Mouse (Mus musculus): Measurements from ENCODE around the gene Ttc26. TPM values are rescaled to one million over a fixed set of nuclear protein-coding genes. Genes with fewer than 3 reads are reported as not detected.

Gene Ttc26
- 2.6 and 2.8 TPM in 2 replicates for polyA plus RNA-seq (2015; fragmentation: Nextera tagmentation; extraction: Ambion mirVana)

DNA sequence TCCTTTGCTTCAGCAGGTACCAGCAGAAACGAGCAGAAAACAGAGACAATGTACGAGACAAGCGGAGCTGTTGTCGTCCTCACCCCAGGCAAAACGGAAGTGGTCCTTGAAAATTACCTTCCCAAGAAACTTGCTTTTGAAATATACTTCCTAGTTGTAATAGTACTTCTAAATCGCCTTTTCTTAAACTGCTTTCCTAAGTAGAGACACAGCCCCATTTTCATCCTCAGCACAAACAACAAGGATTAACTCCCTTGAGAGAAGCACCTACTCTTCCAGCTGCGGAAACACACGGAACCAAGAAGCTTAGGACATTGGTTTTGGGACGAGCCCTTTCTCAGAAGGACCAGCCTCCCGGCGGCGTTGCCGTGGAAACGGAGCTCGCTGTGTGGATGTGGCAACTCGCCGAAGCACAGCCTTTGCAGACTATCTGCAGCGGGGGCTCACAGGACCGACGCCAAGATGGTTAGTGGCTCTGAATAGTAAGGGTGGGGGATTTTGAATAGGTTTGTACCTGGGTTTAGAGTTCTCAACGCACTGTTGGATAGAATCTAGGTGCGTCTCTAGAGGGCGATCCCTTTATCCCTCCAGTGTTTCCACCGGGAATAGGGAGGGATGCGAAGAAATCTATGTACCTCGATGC, at the start of gene Ttc26:
Gene Ttc26, plus strand, starts transcription at position 341 of the 643 bp plus-strand sequence.
- 0% methylated on average over 26 of the region's 26 CpGs for WGBS

DNA sequence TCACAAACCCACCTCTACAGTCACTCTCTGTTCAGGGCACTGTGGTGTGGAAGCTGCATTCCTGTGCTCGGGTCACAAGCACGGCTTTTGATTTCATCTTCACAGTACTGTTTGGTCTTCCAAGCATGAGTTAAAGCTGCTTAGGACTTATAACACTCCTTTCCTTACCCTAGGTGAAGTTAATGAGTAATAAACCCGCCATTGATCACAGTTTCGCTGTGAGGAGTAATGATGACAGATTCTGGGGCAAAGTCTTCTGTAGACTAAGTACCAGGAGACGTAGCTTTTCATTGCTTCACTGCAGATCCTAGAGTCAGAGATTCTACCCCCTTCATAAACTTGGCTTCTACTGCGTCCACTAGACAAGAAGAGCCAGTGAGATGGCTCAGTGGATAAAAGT, 46.0 kb upstream of the Ttc26 start:
- Histone ChIP-seq H3K4me3 (ENCODE audit: low read length) (no peak overlapping the region), H3K4me2 (ENCODE audit: low read depth, low read length) (no peak overlapping the region), H3K27me3 (ENCODE audit: control insufficient read depth, insufficient read depth, low read length) (no peaks in the 10 kb centered on the region), H3K4me1 (ENCODE audit: control insufficient read depth, insufficient read depth, low read length) (no peaks in the 10 kb centered on the region), H3K36me3 (ENCODE audit: control insufficient read depth, insufficient read depth) (peaks cover 8% of the 10 kb centered on the region; the same call in 1 of the 2 replicates), H3K9me3 (replicated peaks; ENCODE audit: control insufficient read depth, low read length) (no peaks in the 10 kb centered on the region), H3K27ac (ENCODE audit: low read length) (no peak overlapping the region), H3K9ac (ENCODE audit: low read length) (no peak overlapping the region)
- WGBS: 80% methylated on average over 6 of the region's 6 CpGs
- no peak for ATAC-seq (replicated peaks; ENCODE audit: extremely low read depth, insufficient read depth, low FRiP score)

More for the DNA sequence above, at the start of gene Ttc26:
- Histone ChIP-seq H3K36me3 (ENCODE audit: control insufficient read depth, insufficient read depth) (no peaks in the 10 kb centered on the region), H3K27ac (ENCODE audit: low read length) (0 out of 2 replicates have a peak within 1 kb of the TSS, but pooled peaks have one; percentile 15), H3K9me3 (replicated peaks; ENCODE audit: control insufficient read depth, low read length) (no peaks in the 10 kb centered on the region), H3K9ac (ENCODE audit: low read length) (peak within 1 kb of the TSS; percentile 77), H3K4me1 (ENCODE audit: control insufficient read depth, insufficient read depth, low read length) (peaks cover 8% of the 10 kb centered on the region; the same call in 1 of the 2 replicates), H3K27me3 (ENCODE audit: control insufficient read depth, insufficient read depth, low read length) (no peaks in the 10 kb centered on the region), H3K4me2 (ENCODE audit: low read depth, low read length) (peak within 1 kb of the TSS; percentile 69), H3K4me3 (ENCODE audit: low read length) (peak within 1 kb of the TSS; percentile 71)
- peak; percentile 82 for ATAC-seq (replicated peaks; ENCODE audit: extremely low read depth, insufficient read depth, low FRiP score)

DNA sequence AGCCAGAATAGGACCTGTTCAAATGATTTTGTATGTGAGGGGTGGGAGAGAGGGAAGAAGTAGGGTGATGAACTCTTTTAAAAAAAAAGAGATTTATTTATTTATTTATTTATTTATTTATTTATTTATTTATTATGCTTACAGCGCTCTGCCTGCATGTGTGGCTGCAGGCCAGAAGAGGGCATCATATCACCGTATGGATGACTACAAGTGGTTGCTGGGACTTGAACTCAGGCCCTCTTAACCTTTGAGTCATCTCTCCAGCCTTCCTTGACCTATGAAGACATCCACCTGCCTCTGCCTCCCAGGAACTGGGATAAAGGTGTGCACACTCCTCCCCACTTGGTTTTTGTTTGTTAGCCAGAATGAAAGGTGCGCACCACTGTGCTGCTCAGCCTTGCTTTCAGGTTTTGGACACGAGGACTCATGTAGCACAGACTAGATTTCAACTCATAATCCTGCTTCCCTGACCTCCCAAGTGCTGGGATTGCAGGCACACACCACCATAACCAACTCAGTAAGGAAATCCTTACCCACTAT, 44.0 kb upstream of the Ttc26 start:
- H3K9me3 ChIP-seq (replicated peaks; ENCODE audit: control insufficient read depth, low read length): no peaks in the 10 kb centered on the region
- 0 out of 2 replicates have a peak, but pooled peaks cover 4% of the 10 kb centered on the region for H3K36me3 ChIP-seq (ENCODE audit: control insufficient read depth, insufficient read depth)
- no peaks in the 10 kb centered on the region for H3K27me3 ChIP-seq (ENCODE audit: control insufficient read depth, insufficient read depth, low read length)
- H3K4me3 ChIP-seq (ENCODE audit: low read length): no peak overlapping the region
- WGBS: 88% methylated on average over 4 of the region's 4 CpGs
- no peak overlapping the region for H3K4me2 ChIP-seq (ENCODE audit: low read depth, low read length)
- H3K4me1 ChIP-seq (ENCODE audit: control insufficient read depth, insufficient read depth, low read length): peaks cover 8% of the 10 kb centered on the region
- H3K27ac ChIP-seq (ENCODE audit: low read length): no peak overlapping the region
- ATAC-seq (replicated peaks; ENCODE audit: extremely low read depth, insufficient read depth, low FRiP score): no peak
- no peak overlapping the region for H3K9ac ChIP-seq (ENCODE audit: low read length)

DNA sequence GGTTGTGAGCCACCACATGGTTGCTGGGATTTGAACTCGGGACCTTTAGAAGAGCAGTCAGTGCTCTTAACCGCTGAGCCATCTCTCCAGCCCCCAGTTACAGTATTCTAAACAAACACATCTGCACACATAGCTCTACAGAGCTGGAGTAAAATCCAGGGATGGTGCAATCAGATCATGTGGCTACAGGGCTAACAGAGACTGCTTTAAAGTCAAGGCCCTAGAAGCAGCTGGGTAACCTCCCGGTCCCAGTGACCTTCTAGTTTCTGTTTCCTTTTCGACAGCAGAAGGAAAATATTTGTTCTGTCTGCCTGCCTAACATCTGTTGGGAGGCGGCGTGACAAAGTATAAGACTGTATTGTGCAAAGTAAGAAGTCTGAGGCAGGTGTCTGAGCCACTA, 43.3 kb upstream of the Ttc26 start:
- Histone ChIP-seq H3K36me3 (ENCODE audit: control insufficient read depth, insufficient read depth) (0 out of 2 replicates have a peak, but pooled peaks cover 4% of the 10 kb centered on the region), H3K27me3 (ENCODE audit: control insufficient read depth, insufficient read depth, low read length) (no peaks in the 10 kb centered on the region)
- WGBS: 78% methylated on average over 6 of the region's 6 CpGs

DNA sequence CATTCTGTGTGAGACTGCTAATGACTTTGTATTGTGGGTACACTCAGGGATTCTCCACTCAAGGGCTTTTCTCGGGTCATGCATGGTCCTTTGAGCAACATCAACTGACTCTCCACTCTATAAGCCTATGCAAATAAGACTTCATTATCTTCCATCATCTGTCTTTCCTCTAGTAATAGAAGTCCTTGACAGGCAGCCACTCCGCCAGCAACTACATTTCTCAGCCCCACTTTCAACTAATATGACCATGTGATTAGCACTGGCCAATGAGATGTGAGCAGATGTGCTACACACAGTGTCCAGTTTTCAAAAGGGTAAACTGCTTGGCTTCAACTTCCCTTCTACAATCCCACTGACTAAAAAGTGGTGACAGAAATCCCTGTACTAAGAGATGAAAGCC, 42.2 kb upstream of the Ttc26 start:
- H3K9me3 ChIP-seq (replicated peaks; ENCODE audit: control insufficient read depth, low read length): no peaks in the 10 kb centered on the region
- H3K27me3 ChIP-seq (ENCODE audit: control insufficient read depth, insufficient read depth, low read length): no peaks in the 10 kb centered on the region
- H3K4me3 ChIP-seq (ENCODE audit: low read length): no peak overlapping the region
- H3K4me2 ChIP-seq (ENCODE audit: low read depth, low read length): no peak overlapping the region
- H3K9ac ChIP-seq (ENCODE audit: low read length): no peak overlapping the region
- 64% methylated on average over 2 of the region's 2 CpGs for WGBS
- no peak for ATAC-seq (replicated peaks; ENCODE audit: extremely low read depth, insufficient read depth, low FRiP score)
- peaks cover 15% of the 10 kb centered on the region for H3K4me1 ChIP-seq (ENCODE audit: control insufficient read depth, insufficient read depth, low read length)
- no peak overlapping the region for H3K27ac ChIP-seq (ENCODE audit: low read length)
- H3K36me3 ChIP-seq (ENCODE audit: control insufficient read depth, insufficient read depth): no peaks in the 10 kb centered on the region

More for the DNA sequence above, 43.3 kb upstream of the Ttc26 start:
- H3K9me3 ChIP-seq (replicated peaks; ENCODE audit: control insufficient read depth, low read length): no peaks in the 10 kb centered on the region
- no peak overlapping the region for H3K4me2 ChIP-seq (ENCODE audit: low read depth, low read length)
- H3K9ac ChIP-seq (ENCODE audit: low read length): no peak overlapping the region
- H3K4me3 ChIP-seq (ENCODE audit: low read length): no peak overlapping the region
- peaks cover 10% of the 10 kb centered on the region for H3K4me1 ChIP-seq (ENCODE audit: control insufficient read depth, insufficient read depth, low read length)
- ATAC-seq (replicated peaks; ENCODE audit: extremely low read depth, insufficient read depth, low FRiP score): no peak
- H3K27ac ChIP-seq (ENCODE audit: low read length): no peak overlapping the region

DNA sequence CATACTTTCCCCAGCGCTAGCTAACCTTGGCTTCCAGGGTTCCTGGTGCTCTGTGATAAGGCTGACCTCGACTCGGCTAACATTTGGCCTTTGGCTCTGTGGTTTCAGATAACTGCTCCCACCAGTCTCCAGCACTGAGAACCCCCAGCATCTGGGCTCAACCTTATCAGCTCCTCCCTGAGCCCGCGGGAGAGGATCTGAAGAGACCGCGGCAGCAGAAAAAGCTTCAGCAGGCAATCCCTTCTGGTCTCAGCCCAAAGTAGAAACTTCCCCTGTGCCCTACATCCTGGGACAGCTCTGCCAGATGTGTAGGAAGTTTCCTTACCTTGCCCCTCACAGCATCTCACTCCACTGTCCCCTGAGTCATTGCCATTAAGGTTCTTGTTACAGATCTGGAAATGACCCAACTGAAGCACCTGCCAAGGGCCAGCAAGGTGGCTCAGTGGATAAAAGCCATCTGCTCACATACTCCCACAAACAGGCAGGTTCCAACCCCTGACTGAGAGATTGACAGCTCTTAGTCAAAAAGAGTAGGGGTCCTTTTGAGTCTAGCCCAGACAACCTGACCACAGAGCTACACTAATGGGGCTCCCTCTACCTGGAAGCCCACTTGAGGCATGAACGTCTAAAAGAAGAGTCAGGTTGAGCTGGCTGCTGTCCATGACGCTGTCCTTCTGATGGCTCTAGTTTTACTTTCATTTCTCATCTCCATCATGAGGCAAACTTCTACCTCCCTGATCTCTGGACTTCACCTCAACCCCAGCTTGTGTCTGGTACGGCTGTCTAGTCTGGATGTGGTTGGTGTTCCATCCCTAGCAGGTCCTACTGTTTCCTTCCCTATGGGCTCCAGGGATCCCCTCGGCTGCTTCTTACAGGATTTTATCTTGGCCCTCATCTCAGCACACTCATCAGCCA, 39.3 kb upstream of the Ttc26 start:
- peaks cover 18% of the 10 kb centered on the region for H3K4me1 ChIP-seq (ENCODE audit: control insufficient read depth, insufficient read depth, low read length)
- peak overlapping the region; percentile 50 for H3K4me2 ChIP-seq (ENCODE audit: low read depth, low read length)
- no peak for ATAC-seq (replicated peaks; ENCODE audit: extremely low read depth, insufficient read depth, low FRiP score)
- no peaks in the 10 kb centered on the region for H3K9me3 ChIP-seq (replicated peaks; ENCODE audit: control insufficient read depth, low read length)
- no peaks in the 10 kb centered on the region for H3K36me3 ChIP-seq (ENCODE audit: control insufficient read depth, insufficient read depth)
- WGBS: 16% methylated on average over 11 of the region's 11 CpGs
- H3K27me3 ChIP-seq (ENCODE audit: control insufficient read depth, insufficient read depth, low read length): no peaks in the 10 kb centered on the region
- 0 out of 2 replicates have a peak overlapping the region, but pooled peaks have one; percentile 29 for H3K9ac ChIP-seq (ENCODE audit: low read length)
- 0 out of 2 replicates have a peak overlapping the region, but pooled peaks have one; percentile 42 for H3K27ac ChIP-seq (ENCODE audit: low read length)
- peak overlapping the region; percentile 27 for H3K4me3 ChIP-seq (ENCODE audit: low read length)

DNA sequence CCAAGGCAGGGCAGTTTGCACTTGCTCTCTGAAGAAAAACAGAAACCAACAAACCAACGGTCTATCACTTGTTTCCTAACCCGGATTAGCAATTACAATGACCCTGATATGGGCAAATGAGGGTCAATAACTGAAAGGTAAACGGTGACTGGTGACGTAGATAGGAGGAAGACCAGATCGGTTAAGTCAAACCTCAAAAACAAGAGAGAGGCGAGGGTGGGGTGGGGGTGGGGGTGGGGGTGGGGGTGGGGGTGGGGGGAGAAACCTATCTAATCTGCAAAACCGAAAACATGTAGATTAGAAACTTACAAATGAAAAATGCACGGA, 38.6 kb upstream of the Ttc26 start:
- H3K27ac ChIP-seq (ENCODE audit: low read length): 0 out of 2 replicates have a peak overlapping the region, but pooled peaks have one; percentile 42
- H3K9ac ChIP-seq (ENCODE audit: low read length): no peak overlapping the region
- ATAC-seq (replicated peaks; ENCODE audit: extremely low read depth, insufficient read depth, low FRiP score): no peak
- H3K27me3 ChIP-seq (ENCODE audit: control insufficient read depth, insufficient read depth, low read length): no peaks in the 10 kb centered on the region
- H3K4me2 ChIP-seq (ENCODE audit: low read depth, low read length): peak overlapping the region; percentile 50
- no peaks in the 10 kb centered on the region for H3K36me3 ChIP-seq (ENCODE audit: control insufficient read depth, insufficient read depth)
- peak overlapping the region; percentile 27 for H3K4me3 ChIP-seq (ENCODE audit: low read length)
- peaks cover 18% of the 10 kb centered on the region for H3K4me1 ChIP-seq (ENCODE audit: control insufficient read depth, insufficient read depth, low read length)
- H3K9me3 ChIP-seq (replicated peaks; ENCODE audit: control insufficient read depth, low read length): no peaks in the 10 kb centered on the region
- 41% methylated on average over 8 of the region's 8 CpGs for WGBS

DNA sequence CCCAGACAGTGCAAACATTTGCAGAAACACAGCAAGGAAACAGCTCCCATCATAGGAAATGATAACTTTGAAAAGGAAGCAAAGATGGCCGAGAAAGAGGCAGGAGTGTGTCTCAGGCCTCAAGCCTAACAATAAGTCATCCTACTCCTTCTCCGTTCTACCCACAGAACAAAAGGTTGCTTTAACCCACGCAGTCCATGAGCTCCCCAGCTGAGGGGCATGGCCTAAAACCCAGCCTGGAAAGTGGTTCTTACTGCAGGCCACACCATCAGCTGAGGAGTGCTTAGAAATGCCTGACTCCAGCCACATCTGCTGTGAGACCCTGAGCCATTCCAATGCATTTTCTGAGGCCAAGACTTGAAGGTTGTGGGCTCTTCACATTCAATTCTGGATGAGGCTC, 37.7 kb upstream of the Ttc26 start:
- Histone ChIP-seq H3K4me3 (ENCODE audit: low read length) (no peak overlapping the region), H3K27me3 (ENCODE audit: control insufficient read depth, insufficient read depth, low read length) (no peaks in the 10 kb centered on the region), H3K4me2 (ENCODE audit: low read depth, low read length) (no peak overlapping the region), H3K9ac (ENCODE audit: low read length) (no peak overlapping the region), H3K36me3 (ENCODE audit: control insufficient read depth, insufficient read depth) (no peaks in the 10 kb centered on the region), H3K9me3 (replicated peaks; ENCODE audit: control insufficient read depth, low read length) (no peaks in the 10 kb centered on the region), H3K4me1 (ENCODE audit: control insufficient read depth, insufficient read depth, low read length) (peaks cover 18% of the 10 kb centered on the region), H3K27ac (ENCODE audit: low read length) (no peak overlapping the region)
- ATAC-seq (replicated peaks; ENCODE audit: extremely low read depth, insufficient read depth, low FRiP score): no peak
- 68% methylated on average over 3 of the region's 3 CpGs for WGBS

Data from heart, embryonic 16.5 days (tissue).